Mouse (Mus musculus) cerebellum, adult 9-11 months (tissue): Measurements from ENCODE around the gene Kif1b.

Experiments
- DNase-seq: peaks from one replicate; pipeline ENCODE4 v3.0.0; 2022

Gene Kif1b

GRCm38 (mm10) chr4:149307596-149308490, at the start of gene Kif1b:
TSS of gene Kif1b (minus strand) at chr4:149307693.
- DNase-seq: peak; percentile 98

DNA sequence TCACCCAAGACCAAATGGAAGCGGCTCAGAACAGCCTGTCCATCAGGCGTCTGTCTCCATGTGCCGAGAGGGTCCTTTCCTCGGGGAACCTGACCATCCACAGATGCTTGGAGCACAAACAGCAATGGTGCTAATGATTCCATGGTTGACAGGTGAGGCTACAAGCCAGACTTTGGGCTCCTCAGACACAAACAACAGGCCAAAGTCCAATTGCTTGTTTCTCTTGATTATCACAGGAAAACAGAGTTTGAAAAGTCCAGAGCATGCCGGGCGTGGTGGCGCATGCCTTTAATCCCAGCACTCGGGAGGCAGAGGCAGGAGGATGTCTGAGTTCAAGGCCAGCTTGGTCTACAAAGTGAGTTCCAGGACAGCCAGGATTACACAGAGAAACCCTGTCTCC, 47.2 kb upstream of the Kif1b start:
- DNase-seq: no peak

DNA sequence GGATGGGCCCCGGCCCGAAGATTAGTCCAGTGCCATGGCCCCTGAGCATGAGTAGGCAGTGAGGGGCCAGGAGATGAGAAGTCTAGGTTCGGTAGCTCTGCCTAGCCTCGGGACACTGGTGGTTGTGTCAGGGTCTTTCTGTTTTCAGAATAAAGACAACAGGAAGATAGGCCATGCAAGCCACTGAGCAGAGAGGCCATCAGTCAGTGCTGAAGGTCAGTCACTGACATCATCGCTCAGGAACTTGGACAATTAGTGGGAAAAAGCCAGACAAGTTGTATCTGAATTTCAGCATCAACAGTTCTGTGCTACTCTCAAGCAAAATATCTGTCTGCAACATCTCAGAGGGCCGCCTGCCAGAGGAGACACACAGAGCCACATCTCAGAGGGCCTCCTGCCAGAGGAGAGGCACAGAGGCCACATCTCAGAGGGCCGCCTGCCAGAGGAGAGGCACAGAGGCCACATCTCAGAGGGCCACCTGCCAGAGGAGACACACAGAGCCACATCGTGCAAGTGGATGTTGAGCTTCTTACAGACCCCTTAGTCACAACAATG, 44.2 kb upstream of the Kif1b start:
- no peak for DNase-seq

GRCm38 (mm10) chr4:149348963-149349362, 41.5 kb upstream of the Kif1b start:
- DNase-seq: no peak

DNA sequence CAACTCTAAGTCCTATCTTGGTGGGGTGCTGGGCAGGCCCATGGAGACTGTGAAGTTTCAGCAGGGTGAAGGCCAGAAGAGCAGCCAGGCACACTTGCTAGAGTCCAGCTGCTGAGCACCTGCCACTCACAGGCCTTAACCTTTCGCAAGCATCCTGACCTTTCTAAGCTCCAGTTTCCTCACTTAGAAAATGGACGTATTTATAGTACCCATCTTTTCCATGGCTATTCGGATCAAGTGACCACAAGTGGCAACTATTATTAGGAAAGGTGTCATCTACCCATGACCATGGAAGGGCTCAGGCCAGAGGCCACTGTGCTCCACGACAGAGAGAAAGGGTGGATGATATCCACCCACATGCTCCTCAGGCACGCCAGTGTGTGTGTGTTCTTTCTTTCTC, 38.4 kb upstream of the Kif1b start:
- no peak for DNase-seq

GRCm38 (mm10) chr4:149344311-149344710, 36.8 kb upstream of the Kif1b start:
- no peak for DNase-seq

DNA sequence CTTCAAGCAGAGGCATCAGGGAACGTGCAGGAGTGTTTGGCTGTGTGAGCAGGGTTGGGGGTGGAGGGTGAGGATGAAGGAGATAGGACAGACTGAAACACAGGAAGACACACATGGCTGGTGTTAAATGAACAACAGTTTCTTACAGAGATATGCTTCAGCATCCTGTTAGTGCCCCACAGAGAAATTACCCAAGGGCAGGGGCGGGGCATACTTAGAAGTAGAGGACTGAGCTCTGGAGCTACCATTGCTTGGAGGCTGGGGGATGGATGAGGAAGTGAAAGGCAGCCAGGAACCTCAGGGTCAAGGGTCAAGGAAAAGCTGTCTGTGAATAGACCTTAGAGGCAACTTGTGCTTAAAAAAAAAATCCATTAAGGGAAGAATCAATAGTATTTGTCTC, 33.2 kb upstream of the Kif1b start:
- DNase-seq: no peak

DNA sequence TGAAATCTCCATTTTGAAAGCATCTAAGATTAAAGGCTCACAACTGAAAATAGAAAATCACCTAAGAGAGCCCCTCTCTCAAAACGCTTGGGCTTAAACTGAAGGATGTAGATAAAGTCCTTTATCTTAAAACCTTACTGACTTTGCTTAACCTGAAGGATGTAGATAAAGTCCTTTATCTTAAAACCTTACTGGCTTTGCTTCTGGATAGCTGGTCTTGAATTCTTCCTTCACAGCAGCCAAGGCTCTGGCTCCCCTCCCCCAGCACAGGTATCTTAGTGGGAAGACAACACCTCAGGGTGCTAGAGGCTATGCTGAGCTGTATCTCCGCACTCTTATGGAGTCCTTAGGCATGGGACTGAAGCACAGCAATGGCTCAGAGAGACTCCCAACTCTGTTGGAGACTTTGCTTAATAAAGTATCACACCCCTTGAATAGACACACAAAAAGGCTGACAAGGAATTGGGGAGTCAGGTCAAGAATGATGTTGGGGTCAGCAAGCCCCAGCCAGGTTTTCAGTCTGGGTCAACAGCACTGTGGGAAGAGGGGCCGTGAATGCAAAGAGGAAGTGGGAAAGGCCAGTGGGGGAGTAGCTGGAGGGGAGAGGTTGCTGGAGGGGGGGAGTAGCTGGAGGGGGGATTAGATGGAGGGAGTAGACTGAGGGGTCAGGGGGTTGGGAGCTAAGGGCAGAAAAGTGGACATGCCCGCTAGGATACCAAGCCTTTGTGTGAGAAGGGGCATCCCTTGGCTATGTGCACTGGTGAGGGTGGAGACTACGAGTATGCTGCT, 32.1 kb upstream of the Kif1b start:
- no peak for DNase-seq

GRCm38 (mm10) chr4:149338137-149338536, 30.6 kb upstream of the Kif1b start:
- peak; percentile 44 for DNase-seq

- peak; percentile 61 for DNase-seq
Observed at GRCm38 (mm10) chr4:149337353-149337752, 29.9 kb upstream of the Kif1b start.

- no peak for DNase-seq
Observed at GRCm38 (mm10) chr4:149336302-149336701, 28.8 kb upstream of the Kif1b start.

GRCm38 (mm10) chr4:149334881-149335280, 27.4 kb upstream of the Kif1b start:
- peak; percentile 81 for DNase-seq

DNA sequence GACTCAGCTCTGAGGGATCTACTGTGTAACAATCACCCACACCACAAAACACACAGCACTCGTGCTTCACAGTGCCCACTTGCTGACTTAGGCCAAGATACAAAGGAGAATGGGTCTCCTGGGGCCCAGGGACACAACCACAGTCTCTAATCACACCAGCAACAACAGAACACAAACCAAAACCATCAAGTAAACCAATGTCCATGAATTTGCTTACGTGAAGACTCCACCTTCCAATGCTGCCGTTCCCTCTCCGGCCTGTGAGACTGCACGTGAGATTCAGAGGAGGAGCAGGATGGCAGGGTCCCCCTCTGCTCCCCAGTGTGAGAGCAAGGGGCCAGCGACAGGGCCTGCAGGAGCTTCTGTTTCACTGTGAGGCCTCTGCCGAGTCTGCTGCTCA, 25.2 kb upstream of the Kif1b start:
- DNase-seq: no peak

GRCm38 (mm10) chr4:149330495-149330894, 23.0 kb upstream of the Kif1b start:
- no peak for DNase-seq

DNA sequence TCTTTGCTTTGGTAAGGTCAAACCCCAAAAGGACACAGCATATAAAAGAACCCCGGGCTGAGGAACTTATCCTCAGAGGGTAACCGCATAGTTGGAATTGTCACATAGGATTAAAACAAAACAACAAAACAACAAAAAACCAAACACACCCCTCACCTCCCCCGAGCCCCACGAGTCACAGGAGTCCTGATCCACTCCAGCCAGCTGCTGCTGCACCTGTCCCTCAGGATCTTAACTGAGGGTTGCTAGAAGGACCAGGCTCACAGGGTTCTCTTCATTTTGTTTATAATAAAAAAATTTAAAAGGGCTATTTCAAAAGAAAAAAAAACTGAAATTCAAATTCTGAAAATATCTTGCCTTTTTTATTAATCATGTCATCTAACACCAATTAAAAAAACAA, 21.2 kb upstream of the Kif1b start:
- no peak for DNase-seq

GRCm38 (mm10) chr4:149327281-149327680, 19.8 kb upstream of the Kif1b start:
- DNase-seq: no peak

- DNase-seq: no peak
Observed at GRCm38 (mm10) chr4:149325411-149326162, 18.1 kb upstream of the Kif1b start.

DNA sequence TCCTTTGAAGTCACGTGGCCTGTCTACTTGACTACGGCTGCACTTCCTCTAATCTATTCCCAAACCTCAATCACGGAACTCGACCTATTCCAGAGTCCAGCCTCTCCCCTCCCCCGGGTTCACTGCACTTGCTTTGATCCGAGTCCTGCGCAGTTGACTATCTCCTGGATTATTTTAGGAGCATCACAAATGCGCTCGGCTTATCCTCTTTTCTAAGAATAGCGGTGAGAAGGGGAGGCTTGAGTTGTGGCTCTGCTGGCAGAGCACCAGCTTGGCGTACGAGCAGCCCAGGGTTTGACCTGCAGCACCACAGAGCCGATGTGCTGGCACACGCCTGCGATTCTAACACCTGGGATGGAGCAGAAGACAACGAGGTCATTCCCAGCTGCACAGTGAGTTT, 16.2 kb upstream of the Kif1b start:
- no peak for DNase-seq

DNA sequence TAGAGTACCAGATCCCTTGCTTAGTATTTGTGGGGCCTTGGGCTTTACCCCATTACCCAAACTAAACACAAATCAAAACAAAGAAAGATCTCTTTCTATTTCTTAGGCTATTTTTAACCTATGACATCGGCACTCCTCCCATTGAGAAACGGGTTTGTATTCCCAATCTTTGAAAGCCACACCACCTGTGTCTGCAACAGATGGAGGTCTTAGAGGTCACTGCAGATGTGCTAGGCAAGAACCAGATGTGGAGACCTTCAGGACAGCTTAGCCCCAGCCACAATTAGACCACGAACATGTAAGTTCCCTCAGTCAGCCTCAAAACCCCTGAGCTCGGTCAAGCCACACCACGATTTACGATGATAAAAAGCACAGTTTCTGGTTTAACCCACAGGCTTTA, 15.2 kb upstream of the Kif1b start:
- DNase-seq: no peak

DNA sequence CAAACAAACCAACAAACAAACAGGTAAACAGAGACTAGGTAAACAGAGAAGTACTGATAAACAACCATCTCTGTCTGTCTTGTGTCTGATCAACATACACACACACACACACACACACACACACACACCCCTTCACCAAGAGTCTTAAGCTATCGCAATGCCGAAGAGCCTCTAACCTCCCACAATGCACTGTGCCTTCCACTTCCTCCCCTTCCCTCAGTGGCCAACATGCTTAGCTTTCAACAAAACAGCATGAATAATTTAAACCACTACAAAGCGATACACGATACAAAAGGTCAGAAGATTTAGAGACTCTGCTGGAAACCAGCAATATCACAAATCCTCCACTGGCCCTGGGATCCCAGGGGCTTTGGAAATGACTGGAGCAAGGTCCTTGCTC, 14.8 kb upstream of the Kif1b start:
- DNase-seq: no peak

DNA sequence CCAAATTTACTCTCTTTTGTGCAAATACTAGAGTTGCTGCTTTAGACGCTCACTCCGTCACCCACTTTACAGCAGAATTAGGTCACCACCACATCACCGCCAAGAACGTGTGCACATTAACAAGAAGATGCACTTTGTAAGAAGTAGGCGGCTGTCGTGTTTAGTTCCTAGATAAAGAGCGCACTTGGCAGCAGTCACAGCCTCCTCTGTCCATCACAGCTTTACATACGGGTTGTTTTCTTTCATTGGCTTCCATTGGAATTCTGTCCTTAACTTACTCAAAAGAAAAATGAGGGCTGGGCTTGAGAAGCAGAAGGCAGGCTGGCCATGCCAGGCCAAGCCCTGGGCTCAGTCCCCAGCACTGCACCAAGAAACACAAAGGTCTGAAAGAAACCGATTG, 11.6 kb upstream of the Kif1b start:
- DNase-seq: no peak

GRCm38 (mm10) chr4:149317387-149317786, 9.9 kb upstream of the Kif1b start:
- DNase-seq: peak; percentile 92

GRCm38 (mm10) chr4:149314275-149314837, 6.9 kb upstream of the Kif1b start:
- DNase-seq: peak; percentile 59
